Mouse (Mus musculus): ENCODE measurements around the gene Olfr1505. TPM values are rescaled to one million over a fixed set of nuclear protein-coding genes. Genes with fewer than 3 reads are reported as not detected.

Gene Olfr1505
- total RNA-seq (2014; rRNA removed) (not detected in 2 replicates), polyA plus RNA-seq (2012; rRNA removed) (not detected in 2 replicates)

GRCm38 (mm10) chr19:13913230-13913629 is at the start of gene Olfr1505:
Gene Olfr1505, plus strand, starts transcription at chr19:13913530.
- 57% methylated on average over 2 of the region's 2 CpGs for WGBS
- Histone ChIP-seq H3K4me1 (ENCODE audit: control insufficient read depth, insufficient read depth, low read length) (no peaks in the 10 kb centered on the region), H3K27ac (replicated peaks; ENCODE audit: insufficient read depth, low read depth, low read length) (no peak within 1 kb of the TSS), H3K79me2 (ENCODE audit: control insufficient read depth, insufficient read depth, low read length) (no peaks in the 10 kb centered on the region), H3K36me3 (ENCODE audit: control insufficient read depth, insufficient read depth, low read length) (no peaks in the 10 kb centered on the region), H3K4me3 (ENCODE audit: insufficient read depth, low read depth, low read length) (no peak within 1 kb of the TSS), H3K27me3 (ENCODE audit: control insufficient read depth, insufficient read depth, low read length) (no peaks in the 10 kb centered on the region), H3K9ac (ENCODE audit: low read depth, low read length) (no peak within 1 kb of the TSS)
- TF ChIP-seq CTCF (IDR thresholded peaks at IDR 0.05; ENCODE audit: low read depth, low read length) (no peak), POLR2A (IDR thresholded peaks at IDR 0.05; ENCODE audit: extremely low read depth, insufficient read depth, low read length) (no peak)
- DNase-seq (ENCODE audit: extremely low read depth, low read depth, low spot score): no peak

- WGBS: 37% methylated on average over 1 of the region's 1 CpGs
- no peak for DNase-seq (ENCODE audit: extremely low read depth, low read depth, low spot score)
- TF ChIP-seq POLR2A (IDR thresholded peaks at IDR 0.05; ENCODE audit: extremely low read depth, insufficient read depth, low read length) (no peak), CTCF (IDR thresholded peaks at IDR 0.05; ENCODE audit: low read depth, low read length) (no peak)
- no peaks in the 10 kb centered on the region for H3K4me1 ChIP-seq (ENCODE audit: control insufficient read depth, insufficient read depth, low read length)
- no peak within 1 kb of the TSS for H3K9ac ChIP-seq (ENCODE audit: low read depth, low read length)
- no peak within 1 kb of the TSS for H3K4me3 ChIP-seq (ENCODE audit: insufficient read depth, low read depth, low read length)
- no peaks in the 10 kb centered on the region for H3K79me2 ChIP-seq (ENCODE audit: control insufficient read depth, insufficient read depth, low read length)
- H3K27me3 ChIP-seq (ENCODE audit: control insufficient read depth, insufficient read depth, low read length): no peaks in the 10 kb centered on the region
- no peaks in the 10 kb centered on the region for H3K36me3 ChIP-seq (ENCODE audit: control insufficient read depth, insufficient read depth, low read length)
- H3K27ac ChIP-seq (replicated peaks; ENCODE audit: insufficient read depth, low read depth, low read length): no peak within 1 kb of the TSS
These were observed 15.5 kb upstream of the Olfr1505 start, which contains the start of gene Olfr1504 for GRCm38 (mm10) chr19:13897828-13898227. Gene Olfr1504, minus strand, starts transcription at chr19:13897928.

Other genes with a start within 250 kb of the Olfr1505 start
- not detected in 2 replicates for gene Olfr1491, start 216.3 kb upstream of the Olfr1505 start, total RNA-seq (2014; rRNA removed)
- not detected in 2 replicates for gene Olfr1491, start 216.3 kb upstream of the Olfr1505 start, polyA plus RNA-seq (2012; rRNA removed)
- gene Olfr1493-ps1, start 190.3 kb upstream of the Olfr1505 start, total RNA-seq (2014; rRNA removed): not detected in 2 replicates
- gene Olfr1493-ps1, start 190.3 kb upstream of the Olfr1505 start, polyA plus RNA-seq (2012; rRNA removed): not detected in 2 replicates
- not detected in 2 replicates for gene Olfr1494, start 173.8 kb upstream of the Olfr1505 start, total RNA-seq (2014; rRNA removed)
- gene Olfr1494, start 173.8 kb upstream of the Olfr1505 start, polyA plus RNA-seq (2012; rRNA removed): not detected in 2 replicates
- not detected in 2 replicates for gene Olfr1495, start 148.9 kb upstream of the Olfr1505 start, total RNA-seq (2014; rRNA removed)
- not detected in 2 replicates for gene Olfr1495, start 148.9 kb upstream of the Olfr1505 start, polyA plus RNA-seq (2012; rRNA removed)
- not detected in 2 replicates for gene Olfr1496, start 135.7 kb upstream of the Olfr1505 start, total RNA-seq (2014; rRNA removed)
- not detected in 2 replicates for gene Olfr1496, start 135.7 kb upstream of the Olfr1505 start, polyA plus RNA-seq (2012; rRNA removed)
- gene Olfr1497, start 115.3 kb upstream of the Olfr1505 start, total RNA-seq (2014; rRNA removed): not detected in 2 replicates
- gene Olfr1497, start 115.3 kb upstream of the Olfr1505 start, polyA plus RNA-seq (2012; rRNA removed): not detected in 2 replicates
- gene Olfr1499, start 94.1 kb upstream of the Olfr1505 start, total RNA-seq (2014; rRNA removed): not detected in 2 replicates
- gene Olfr1499, start 94.1 kb upstream of the Olfr1505 start, polyA plus RNA-seq (2012; rRNA removed): not detected in 2 replicates
- not detected in 2 replicates for gene Olfr1500, start 83.0 kb upstream of the Olfr1505 start, total RNA-seq (2014; rRNA removed)
- gene Olfr1500, start 83.0 kb upstream of the Olfr1505 start, polyA plus RNA-seq (2012; rRNA removed): not detected in 2 replicates
- not detected in 2 replicates for gene Olfr1501, start 62.8 kb upstream of the Olfr1505 start, total RNA-seq (2014; rRNA removed)
- gene Olfr1501, start 62.8 kb upstream of the Olfr1505 start, polyA plus RNA-seq (2012; rRNA removed): not detected in 2 replicates
- not detected in 2 replicates for gene Olfr1502, start 51.7 kb upstream of the Olfr1505 start, total RNA-seq (2014; rRNA removed)
- gene Olfr1502, start 51.7 kb upstream of the Olfr1505 start, polyA plus RNA-seq (2012; rRNA removed): not detected in 2 replicates
- not detected in 2 replicates for gene Olfr1504, start 15.6 kb upstream of the Olfr1505 start, total RNA-seq (2014; rRNA removed)
- not detected in 2 replicates for gene Olfr1504, start 15.6 kb upstream of the Olfr1505 start, polyA plus RNA-seq (2012; rRNA removed)